Mouse (Mus musculus): ENCODE results near the gene Gm14214. TPM values are rescaled to one million over a fixed set of nuclear protein-coding genes. Genes with fewer than 3 reads are reported as not detected.

Gm14214 gene
- total and polyA plus RNA-seq, 2 experiments from 2014 or later, result not detected

GRCm38 (mm10) chr2:154743915-154744314 lies 25.9 kb downstream of the Gm14214 start:
- Histone ChIP-seq H3K27me3 (ENCODE audit: insufficient read depth, low read length) (no peaks in the 10 kb centered on the region), H3K36me3 (ENCODE audit: insufficient read depth) (no peaks in the 10 kb centered on the region), H3K9me3 (ENCODE audit: low read length) (no peaks in the 10 kb centered on the region), H3K27ac (ENCODE audit: low read depth, low read length) (no peak overlapping the region), H3K4me1 (ENCODE audit: insufficient read depth) (no peaks in the 10 kb centered on the region), H3K9ac (no peak overlapping the region), H3K4me2 (ENCODE audit: low read depth) (no peak overlapping the region), H3K4me3 (ENCODE audit: low read depth, low read length) (no peak overlapping the region)
- DNase-seq, result no peak
- no peak for TF ChIP-seq CTCF (IDR thresholded peaks at IDR 0.05; ENCODE audit: low read depth)
- no peak for ATAC-seq
- WGBS, result 88% methylated on average over 4 of the region's 4 CpGs

DNA sequence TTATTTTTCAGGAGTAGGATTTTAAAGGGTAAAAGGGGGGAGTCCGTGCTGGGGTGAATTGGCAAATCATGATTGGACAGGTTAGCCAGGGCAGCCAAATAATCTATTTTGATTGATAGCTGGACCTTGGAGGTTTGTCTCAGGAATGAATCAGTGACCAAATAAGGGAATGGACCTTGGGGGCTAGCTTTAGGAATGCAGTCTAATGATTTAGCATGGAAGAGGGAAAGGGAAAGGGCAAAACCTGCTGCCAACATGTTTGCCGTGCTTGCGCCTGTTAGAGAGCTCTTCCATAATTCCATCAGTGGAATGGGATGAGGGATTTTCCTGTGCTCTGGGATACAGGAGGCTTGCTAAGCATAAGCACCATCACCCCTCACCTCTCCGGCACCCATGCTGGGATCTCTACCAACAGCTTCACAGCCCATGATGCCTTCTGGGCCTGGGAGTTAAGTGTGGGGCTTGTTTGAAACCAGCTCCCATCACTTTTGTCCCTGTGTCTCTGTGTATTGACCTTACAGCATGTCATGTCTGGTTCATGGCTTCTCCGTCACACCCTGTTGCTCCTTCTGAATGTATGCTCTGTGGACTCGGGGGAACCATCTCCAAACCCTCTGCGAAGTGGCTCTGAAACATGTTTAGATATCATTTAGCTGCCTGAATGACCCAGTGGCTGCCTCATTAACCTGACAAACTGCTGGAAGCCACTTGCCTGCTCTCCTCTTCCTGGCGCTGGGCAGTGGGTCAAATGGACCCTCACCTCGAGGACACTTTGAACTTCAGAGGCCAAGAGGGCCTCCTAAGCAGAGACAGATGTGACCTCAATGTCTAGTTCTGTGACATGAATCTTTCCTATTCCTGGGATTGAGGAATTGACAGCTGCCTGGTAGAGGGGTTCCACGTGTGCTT lies 26.7 kb downstream of the Gm14214 start:
- no peak for DNase-seq
- Histone ChIP-seq H3K4me1 (ENCODE audit: insufficient read depth) (no peaks in the 10 kb centered on the region), H3K9ac (no peak overlapping the region), H3K36me3 (ENCODE audit: insufficient read depth) (no peaks in the 10 kb centered on the region), H3K9me3 (ENCODE audit: low read length) (no peaks in the 10 kb centered on the region), H3K27ac (ENCODE audit: low read depth, low read length) (no peak overlapping the region), H3K27me3 (ENCODE audit: insufficient read depth, low read length) (no peaks in the 10 kb centered on the region), H3K4me3 (ENCODE audit: low read depth, low read length) (no peak overlapping the region), H3K4me2 (ENCODE audit: low read depth) (no peak overlapping the region)
- TF ChIP-seq CTCF (IDR thresholded peaks at IDR 0.05; ENCODE audit: low read depth), result no peak
- 81% methylated on average over 10 of the region's 10 CpGs for WGBS
- no peak for ATAC-seq

GRCm38 (mm10) chr2:154738621-154739020 lies 31.2 kb downstream of the Gm14214 start:
- ATAC-seq (no peak), DNase-seq (no peak)
- Histone ChIP-seq H3K4me1 (ENCODE audit: insufficient read depth) (no peaks in the 10 kb centered on the region), H3K9me3 (ENCODE audit: low read length) (no peaks in the 10 kb centered on the region), H3K27me3 (ENCODE audit: insufficient read depth, low read length) (no peaks in the 10 kb centered on the region), H3K27ac (ENCODE audit: low read depth, low read length) (no peak overlapping the region), H3K36me3 (ENCODE audit: insufficient read depth) (no peaks in the 10 kb centered on the region), H3K9ac (no peak overlapping the region), H3K4me2 (ENCODE audit: low read depth) (no peak overlapping the region), H3K4me3 (ENCODE audit: low read depth, low read length) (no peak overlapping the region)
- WGBS, result 91% methylated on average over 5 of the region's 5 CpGs
- no peak for TF ChIP-seq CTCF (IDR thresholded peaks at IDR 0.05; ENCODE audit: low read depth)

DNA sequence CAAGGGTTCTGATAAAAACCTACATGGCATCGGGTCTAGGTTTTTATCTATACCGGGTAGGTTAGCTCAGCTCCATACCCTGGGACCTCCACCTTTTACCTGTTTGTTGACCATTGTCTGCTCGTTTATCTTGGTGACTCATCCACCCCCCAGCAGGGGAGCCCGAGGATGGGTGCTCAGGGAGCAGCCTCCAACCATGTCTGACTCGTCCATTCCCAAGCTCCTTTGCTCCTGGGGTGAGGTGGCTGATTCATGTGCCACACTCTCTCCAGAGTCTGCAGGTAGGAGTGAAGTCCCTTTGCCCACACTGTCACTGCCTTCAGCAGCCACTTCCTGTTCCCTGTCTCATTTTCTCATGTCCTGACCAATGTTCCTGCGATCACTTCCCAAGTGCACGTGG lies 33.8 kb downstream of the Gm14214 start:
- H3K36me3 ChIP-seq (ENCODE audit: insufficient read depth), result no peaks in the 10 kb centered on the region
- no peak overlapping the region for H3K27ac ChIP-seq (ENCODE audit: low read depth, low read length)
- ATAC-seq (no peak), DNase-seq (no peak)
- TF ChIP-seq CTCF (IDR thresholded peaks at IDR 0.05; ENCODE audit: low read depth), result no peak
- WGBS, result 89% methylated on average over 7 of the region's 7 CpGs
- no peak overlapping the region for H3K4me3 ChIP-seq (ENCODE audit: low read depth, low read length)
- no peak overlapping the region for H3K9ac ChIP-seq
- no peak overlapping the region for H3K4me2 ChIP-seq (ENCODE audit: low read depth)
- H3K4me1 ChIP-seq (ENCODE audit: insufficient read depth), result no peaks in the 10 kb centered on the region
- H3K9me3 ChIP-seq (ENCODE audit: low read length), result no peaks in the 10 kb centered on the region
- no peaks in the 10 kb centered on the region for H3K27me3 ChIP-seq (ENCODE audit: insufficient read depth, low read length)

DNA sequence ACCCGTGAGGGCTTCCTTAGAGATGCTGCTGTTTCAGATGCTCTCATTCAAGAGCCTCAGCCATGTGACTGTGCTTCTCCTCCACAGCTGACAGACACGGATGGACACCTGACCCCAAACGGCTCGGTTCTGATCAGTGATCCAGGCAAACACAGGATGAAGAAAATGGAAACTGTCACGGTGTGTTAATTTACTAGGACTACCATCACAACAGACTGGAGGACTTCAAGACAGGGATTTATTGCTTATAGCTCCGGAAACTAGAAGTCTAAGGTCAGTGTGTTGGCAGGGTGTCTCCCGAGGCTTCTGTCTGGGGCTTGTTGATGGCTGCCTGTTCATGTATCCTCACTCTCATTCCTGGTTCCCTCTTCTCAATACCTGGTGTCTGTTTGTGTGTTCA lies 34.4 kb downstream of the Gm14214 start:
- Histone ChIP-seq H3K27ac (ENCODE audit: low read depth, low read length) (no peak overlapping the region), H3K27me3 (ENCODE audit: insufficient read depth, low read length) (no peaks in the 10 kb centered on the region), H3K36me3 (ENCODE audit: insufficient read depth) (no peaks in the 10 kb centered on the region), H3K4me2 (ENCODE audit: low read depth) (no peak overlapping the region), H3K9ac (no peak overlapping the region), H3K4me3 (ENCODE audit: low read depth, low read length) (no peak overlapping the region), H3K9me3 (ENCODE audit: low read length) (no peaks in the 10 kb centered on the region), H3K4me1 (ENCODE audit: insufficient read depth) (no peaks in the 10 kb centered on the region)
- DNase-seq (no peak), ATAC-seq (no peak)
- 69% methylated on average over 7 of the region's 7 CpGs for WGBS
- TF ChIP-seq CTCF (IDR thresholded peaks at IDR 0.05; ENCODE audit: low read depth), result no peak

GRCm38 (mm10) chr2:154734977-154735376 lies 34.9 kb downstream of the Gm14214 start:
- TF ChIP-seq CTCF (IDR thresholded peaks at IDR 0.05; ENCODE audit: low read depth), result no peak
- no peak overlapping the region for H3K4me2 ChIP-seq (ENCODE audit: low read depth)
- H3K9ac ChIP-seq, result no peak overlapping the region
- no peaks in the 10 kb centered on the region for H3K4me1 ChIP-seq (ENCODE audit: insufficient read depth)
- DNase-seq (no peak), ATAC-seq (no peak)
- H3K36me3 ChIP-seq (ENCODE audit: insufficient read depth), result no peaks in the 10 kb centered on the region
- H3K27me3 ChIP-seq (ENCODE audit: insufficient read depth, low read length), result no peaks in the 10 kb centered on the region
- H3K4me3 ChIP-seq (ENCODE audit: low read depth, low read length), result no peak overlapping the region
- 33% methylated on average over 9 of the region's 9 CpGs for WGBS
- no peak overlapping the region for H3K27ac ChIP-seq (ENCODE audit: low read depth, low read length)
- no peaks in the 10 kb centered on the region for H3K9me3 ChIP-seq (ENCODE audit: low read length)

DNA sequence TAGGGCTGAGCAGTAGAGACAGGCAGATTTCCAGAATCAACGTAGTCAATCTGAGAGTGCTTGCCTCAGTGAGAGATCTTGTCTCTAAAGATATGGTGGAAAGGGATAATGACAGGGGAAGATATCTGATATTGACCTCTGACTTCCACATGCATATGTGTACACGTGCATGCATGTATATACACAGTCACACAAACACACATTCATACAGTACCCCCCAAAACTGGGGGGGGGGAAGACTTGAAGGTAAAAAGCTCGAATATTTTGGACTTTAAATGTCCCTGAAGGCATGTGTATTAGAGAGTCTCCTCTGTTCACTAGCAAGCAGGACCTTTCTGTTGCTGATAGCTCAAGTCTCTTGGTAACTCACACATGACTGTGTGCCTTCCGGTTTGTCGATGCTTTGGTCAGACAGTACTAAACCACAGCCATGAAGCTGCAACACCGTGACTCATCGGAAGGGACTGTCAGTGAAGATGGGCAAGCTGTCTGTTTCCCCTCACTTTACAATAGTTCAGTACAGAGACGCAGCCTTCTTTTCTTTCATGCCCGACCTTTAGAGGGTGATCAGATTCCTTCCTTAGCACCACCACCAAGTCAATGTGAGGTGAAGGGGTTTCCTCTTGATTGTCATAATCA lies 37.2 kb downstream of the Gm14214 start:
- Histone ChIP-seq H3K4me2 (ENCODE audit: low read depth) (no peak overlapping the region), H3K36me3 (ENCODE audit: insufficient read depth) (no peaks in the 10 kb centered on the region), H3K4me3 (ENCODE audit: low read depth, low read length) (no peak overlapping the region), H3K27ac (ENCODE audit: low read depth, low read length) (no peak overlapping the region), H3K4me1 (ENCODE audit: insufficient read depth) (no peaks in the 10 kb centered on the region), H3K9ac (no peak overlapping the region), H3K27me3 (ENCODE audit: insufficient read depth, low read length) (no peaks in the 10 kb centered on the region), H3K9me3 (ENCODE audit: low read length) (no peaks in the 10 kb centered on the region)
- 81% methylated on average over 9 of the region's 9 CpGs for whole genome bisulfite sequencing
- ATAC-seq (no peak), DNase-seq (no peak)
- no peak for TF ChIP-seq CTCF (IDR thresholded peaks at IDR 0.05; ENCODE audit: low read depth)
